Mouse (Mus musculus): Measurements from ENCODE around the gene Pdk1. TPM values are rescaled to one million over a fixed set of nuclear protein-coding genes. Genes with fewer than 3 reads are reported as not detected.

Pdk1 gene
- polyA plus RNA-seq, 1 experiment from 2014 or later: 43.6 TPM

- H3K4me1 ChIP-seq (replicated peaks; ENCODE audit: control insufficient read depth, insufficient read depth, low read length): no peaks in the 10 kb centered on the region; the same call in 1 of the 2 replicates
- ATAC-seq (replicated peaks; ENCODE audit: low FRiP score) (no peak), DNase-seq (ENCODE audit: low spot score) (no peak)
- H3K36me3 ChIP-seq (ENCODE audit: control insufficient read depth, insufficient read depth, low read length): no peaks in the 10 kb centered on the region
- no peak overlapping the region for H3K4me2 ChIP-seq (ENCODE audit: low read depth, low read length, severe bottlenecking)
- no peaks in the 10 kb centered on the region for H3K27me3 ChIP-seq (ENCODE audit: control insufficient read depth, insufficient read depth, low read length)
- no peak overlapping the region for H3K27ac ChIP-seq (ENCODE audit: low read depth, low read length)
- no peaks in the 10 kb centered on the region for H3K9me3 ChIP-seq (ENCODE audit: control insufficient read depth, low read length)
- H3K4me3 ChIP-seq (ENCODE audit: low read depth, low read length): no peak overlapping the region
- H3K9ac ChIP-seq (ENCODE audit: low read length): no peak overlapping the region
Observed at GRCm38 (mm10) chr2:71878943-71879342, 5.9 kb downstream of the Pdk1 start.

- DNase-seq (ENCODE audit: low spot score): no peak
- Histone ChIP-seq H3K27me3 (ENCODE audit: control insufficient read depth, insufficient read depth, low read length) (no peaks in the 10 kb centered on the region), H3K4me1 (replicated peaks; ENCODE audit: control insufficient read depth, insufficient read depth, low read length) (no peaks in the 10 kb centered on the region), H3K9me3 (ENCODE audit: control insufficient read depth, low read length) (no peaks in the 10 kb centered on the region), H3K36me3 (ENCODE audit: control insufficient read depth, insufficient read depth, low read length) (no peaks in the 10 kb centered on the region), H3K4me3 (ENCODE audit: low read depth, low read length) (no peak overlapping the region), H3K4me2 (ENCODE audit: low read depth, low read length, severe bottlenecking) (no peak overlapping the region), H3K9ac (ENCODE audit: low read length) (no peak overlapping the region), H3K27ac (ENCODE audit: low read depth, low read length) (no peak overlapping the region)
- 87% methylated on average over 19 of the region's 19 CpGs for WGBS
- ATAC-seq (replicated peaks; ENCODE audit: low FRiP score): no peak
Observed at GRCm38 (mm10) chr2:71882914-71883651, 10.1 kb downstream of the Pdk1 start.

GRCm38 (mm10) chr2:71887269-71887668 lies 14.2 kb downstream of the Pdk1 start:
- Histone ChIP-seq H3K4me1 (replicated peaks; ENCODE audit: control insufficient read depth, insufficient read depth, low read length) (no peaks in the 10 kb centered on the region), H3K9me3 (ENCODE audit: control insufficient read depth, low read length) (no peaks in the 10 kb centered on the region), H3K9ac (ENCODE audit: low read length) (no peak overlapping the region), H3K27me3 (ENCODE audit: control insufficient read depth, insufficient read depth, low read length) (no peaks in the 10 kb centered on the region), H3K36me3 (ENCODE audit: control insufficient read depth, insufficient read depth, low read length) (no peaks in the 10 kb centered on the region; the same call in 1 of the 2 replicates), H3K4me2 (ENCODE audit: low read depth, low read length, severe bottlenecking) (no peak overlapping the region), H3K27ac (ENCODE audit: low read depth, low read length) (no peak overlapping the region), H3K4me3 (ENCODE audit: low read depth, low read length) (no peak overlapping the region)
- WGBS: 95% methylated on average over 4 of the region's 4 CpGs
- no peak for DNase-seq (ENCODE audit: low spot score)
- no peak for ATAC-seq (replicated peaks; ENCODE audit: low FRiP score)

GRCm38 (mm10) chr2:71888437-71888836 lies 15.4 kb downstream of the Pdk1 start:
- DNase-seq (ENCODE audit: low spot score) (no peak), ATAC-seq (replicated peaks; ENCODE audit: low FRiP score) (no peak)
- Histone ChIP-seq H3K9ac (ENCODE audit: low read length) (no peak overlapping the region), H3K9me3 (ENCODE audit: control insufficient read depth, low read length) (no peaks in the 10 kb centered on the region), H3K4me3 (ENCODE audit: low read depth, low read length) (no peak overlapping the region), H3K4me1 (replicated peaks; ENCODE audit: control insufficient read depth, insufficient read depth, low read length) (no peaks in the 10 kb centered on the region), H3K27ac (ENCODE audit: low read depth, low read length) (no peak overlapping the region), H3K4me2 (ENCODE audit: low read depth, low read length, severe bottlenecking) (no peak overlapping the region), H3K36me3 (ENCODE audit: control insufficient read depth, insufficient read depth, low read length) (no peaks in the 10 kb centered on the region; the same call in none of the 2 replicates), H3K27me3 (ENCODE audit: control insufficient read depth, insufficient read depth, low read length) (no peaks in the 10 kb centered on the region)
- WGBS: 79% methylated on average over 4 of the region's 4 CpGs

- Histone ChIP-seq H3K36me3 (ENCODE audit: control insufficient read depth, insufficient read depth, low read length) (no peaks in the 10 kb centered on the region; the same call in none of the 2 replicates), H3K27me3 (ENCODE audit: control insufficient read depth, insufficient read depth, low read length) (no peaks in the 10 kb centered on the region), H3K9me3 (ENCODE audit: control insufficient read depth, low read length) (no peaks in the 10 kb centered on the region), H3K4me2 (ENCODE audit: low read depth, low read length, severe bottlenecking) (no peak overlapping the region), H3K4me3 (ENCODE audit: low read depth, low read length) (no peak overlapping the region), H3K4me1 (replicated peaks; ENCODE audit: control insufficient read depth, insufficient read depth, low read length) (no peaks in the 10 kb centered on the region), H3K9ac (ENCODE audit: low read length) (no peak overlapping the region), H3K27ac (ENCODE audit: low read depth, low read length) (no peak overlapping the region)
- 86% methylated on average over 2 of the region's 2 CpGs for WGBS
- DNase-seq (ENCODE audit: low spot score) (no peak), ATAC-seq (replicated peaks; ENCODE audit: low FRiP score) (no peak)
Observed at GRCm38 (mm10) chr2:71891536-71891935, 18.5 kb downstream of the Pdk1 start.

GRCm38 (mm10) chr2:71892741-71893349 lies 19.8 kb downstream of the Pdk1 start:
- H3K4me1 ChIP-seq (replicated peaks; ENCODE audit: control insufficient read depth, insufficient read depth, low read length): no peaks in the 10 kb centered on the region; the same call in 1 of the 2 replicates
- H3K27me3 ChIP-seq (ENCODE audit: control insufficient read depth, insufficient read depth, low read length): no peaks in the 10 kb centered on the region
- no peak overlapping the region for H3K27ac ChIP-seq (ENCODE audit: low read depth, low read length)
- WGBS: 95% methylated on average over 7 of the region's 7 CpGs
- no peak overlapping the region for H3K4me2 ChIP-seq (ENCODE audit: low read depth, low read length, severe bottlenecking)
- H3K9me3 ChIP-seq (ENCODE audit: control insufficient read depth, low read length): no peaks in the 10 kb centered on the region
- H3K4me3 ChIP-seq (ENCODE audit: low read depth, low read length): no peak overlapping the region
- no peak overlapping the region for H3K9ac ChIP-seq (ENCODE audit: low read length)
- no peak for DNase-seq (ENCODE audit: low spot score)
- no peak for ATAC-seq (replicated peaks; ENCODE audit: low FRiP score)
- no peaks in the 10 kb centered on the region; the same call in none of the 2 replicates for H3K36me3 ChIP-seq (ENCODE audit: control insufficient read depth, insufficient read depth, low read length)

- ATAC-seq (replicated peaks; ENCODE audit: low FRiP score): no peak
- WGBS: 94% methylated on average over 13 of the region's 13 CpGs
- no peak overlapping the region for H3K9ac ChIP-seq (ENCODE audit: low read length)
Observed at GRCm38 (mm10) chr2:71895596-71896286, 22.7 kb downstream of the Pdk1 start.

GRCm38 (mm10) chr2:71897420-71897819 lies 24.4 kb downstream of the Pdk1 start:
- H3K4me1 ChIP-seq (replicated peaks; ENCODE audit: control insufficient read depth, insufficient read depth, low read length): no peaks in the 10 kb centered on the region; the same call in 1 of the 2 replicates
- H3K4me3 ChIP-seq (ENCODE audit: low read depth, low read length): no peak overlapping the region
- DNase-seq (ENCODE audit: low spot score) (no peak), ATAC-seq (replicated peaks; ENCODE audit: low FRiP score) (no peak)
- H3K9me3 ChIP-seq (ENCODE audit: control insufficient read depth, low read length): no peaks in the 10 kb centered on the region
- H3K36me3 ChIP-seq (ENCODE audit: control insufficient read depth, insufficient read depth, low read length): no peaks in the 10 kb centered on the region; the same call in 1 of the 2 replicates
- no peak overlapping the region for H3K9ac ChIP-seq (ENCODE audit: low read length)
- no peak overlapping the region for H3K4me2 ChIP-seq (ENCODE audit: low read depth, low read length, severe bottlenecking)
- H3K27ac ChIP-seq (ENCODE audit: low read depth, low read length): no peak overlapping the region
- no peaks in the 10 kb centered on the region for H3K27me3 ChIP-seq (ENCODE audit: control insufficient read depth, insufficient read depth, low read length)
- WGBS: 55% methylated on average over 12 of the region's 12 CpGs

More at GRCm38 (mm10) chr2:71895596-71896286, 22.7 kb downstream of the Pdk1 start:
- Histone ChIP-seq H3K27me3 (ENCODE audit: control insufficient read depth, insufficient read depth, low read length) (no peaks in the 10 kb centered on the region), H3K4me1 (replicated peaks; ENCODE audit: control insufficient read depth, insufficient read depth, low read length) (no peaks in the 10 kb centered on the region; the same call in 1 of the 2 replicates), H3K4me3 (ENCODE audit: low read depth, low read length) (no peak overlapping the region), H3K36me3 (ENCODE audit: control insufficient read depth, insufficient read depth, low read length) (no peaks in the 10 kb centered on the region; the same call in 1 of the 2 replicates), H3K4me2 (ENCODE audit: low read depth, low read length, severe bottlenecking) (no peak overlapping the region), H3K9me3 (ENCODE audit: control insufficient read depth, low read length) (no peaks in the 10 kb centered on the region), H3K27ac (ENCODE audit: low read depth, low read length) (no peak overlapping the region)
- no peak for DNase-seq (ENCODE audit: low spot score)

All from forebrain, embryonic 11.5 days (tissue).